Mouse (Mus musculus): ENCODE data around the gene Immp2l.

DNA sequence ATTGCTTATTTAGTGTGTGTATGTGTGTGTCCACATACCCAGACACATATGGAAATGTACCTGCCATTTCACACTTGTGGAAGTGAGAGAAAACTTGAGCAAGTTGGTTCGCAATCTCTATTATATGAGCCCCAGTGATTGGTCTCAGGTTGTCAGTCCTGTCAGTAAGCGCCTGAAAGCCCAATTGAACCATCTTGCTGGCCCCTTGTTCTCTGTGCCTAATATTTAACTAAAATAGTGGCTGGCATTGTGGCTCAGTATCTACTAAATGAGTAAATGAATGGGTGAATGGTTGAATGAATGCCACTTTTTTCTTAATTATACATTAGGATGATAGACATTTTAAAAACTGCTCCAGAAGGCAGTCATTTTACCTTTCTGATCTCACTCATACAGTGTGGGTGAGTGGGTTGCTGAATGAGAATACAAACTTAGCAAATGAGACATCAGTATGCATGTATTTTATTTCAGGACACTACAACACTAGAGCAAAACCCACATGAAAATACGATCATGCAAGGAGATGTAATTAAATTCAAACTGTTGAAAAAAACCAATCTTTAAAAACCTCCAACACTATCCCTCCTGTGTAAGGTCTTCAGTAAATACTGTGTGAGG lies 444.6 kb downstream of the Immp2l start:
- no peak for TF ChIP-seq CTCF (IDR thresholded peaks at IDR 0.05)
- no peak for TF ChIP-seq POLR2A (IDR thresholded peaks at IDR 0.05; ENCODE audit: insufficient read depth, low read depth, low read length)
- no peak for TF ChIP-seq EP300 (IDR thresholded peaks at IDR 0.05; ENCODE audit: insufficient read depth, low read depth, low read length)

Data from heart, adult 2 months (tissue).